Mouse (Mus musculus) megakaryocyte, adult 5-6 weeks (primary cell): ENCODE results near the gene Itpr1. TPM values are rescaled to one million over a fixed set of nuclear protein-coding genes. Genes with fewer than 3 reads are reported as not detected.

Source experiments
- ATAC-seq: 2 replicates; pipeline ENCODE4 v1.8.0; 2016; ENCODE audit warnings: mild to moderate bottlenecking, inconsistent platforms; ENCODE audit not compliant: poor library complexity, severe bottlenecking
- total RNA-seq, 2 experiments: library from RNA; stranded (forward) in 1 of 2; stranded (reverse) in 1 of 2; fragments of 153-499, 151-499 nt in 1 of 2; fragments of 221-1000, 200-1000 nt in 1 of 2; gene quantifications; 2 replicates each; pipeline versions ENCODE4 v1.2.3 to v1.2.4; 2015 to 2017

The Itpr1 gene
- total RNA-seq, 2 experiments from 2014 or later: 55.7 to 127 TPM

GRCm38 (mm10) chr6:108457063-108457405 lies 244.1 kb downstream of the Itpr1 start:
- 0 out of 2 replicates have a peak, but pooled peaks have one; percentile 14 for ATAC-seq

GRCm38 (mm10) chr6:108457516-108458181 lies 244.8 kb downstream of the Itpr1 start:
- peak; percentile 31; the same call in 1 of the 2 replicates for ATAC-seq

DNA sequence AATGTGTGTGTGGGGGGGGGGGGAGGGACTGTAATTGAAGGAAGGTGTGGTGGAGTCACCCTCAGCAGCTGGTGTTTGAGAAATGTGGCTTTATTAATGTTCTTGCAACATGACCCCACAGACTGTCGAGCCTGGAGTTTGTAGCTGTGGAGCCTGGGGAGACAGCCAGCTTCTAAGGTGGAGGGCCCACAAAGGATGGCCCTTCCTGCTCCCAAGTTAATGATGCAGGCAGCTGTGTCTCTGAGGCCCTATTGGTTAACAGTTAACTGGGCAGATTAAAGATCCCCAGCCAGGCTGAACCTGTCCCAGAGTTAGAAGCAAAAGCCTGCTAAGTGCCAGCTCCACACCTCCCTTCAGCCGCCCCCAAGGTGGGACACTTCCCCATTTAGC lies 245.3 kb downstream of the Itpr1 start:
- peak; percentile 39; the same call in 1 of the 2 replicates for ATAC-seq

GRCm38 (mm10) chr6:108458826-108459225 lies 245.9 kb downstream of the Itpr1 start:
- ATAC-seq: no peak

DNA sequence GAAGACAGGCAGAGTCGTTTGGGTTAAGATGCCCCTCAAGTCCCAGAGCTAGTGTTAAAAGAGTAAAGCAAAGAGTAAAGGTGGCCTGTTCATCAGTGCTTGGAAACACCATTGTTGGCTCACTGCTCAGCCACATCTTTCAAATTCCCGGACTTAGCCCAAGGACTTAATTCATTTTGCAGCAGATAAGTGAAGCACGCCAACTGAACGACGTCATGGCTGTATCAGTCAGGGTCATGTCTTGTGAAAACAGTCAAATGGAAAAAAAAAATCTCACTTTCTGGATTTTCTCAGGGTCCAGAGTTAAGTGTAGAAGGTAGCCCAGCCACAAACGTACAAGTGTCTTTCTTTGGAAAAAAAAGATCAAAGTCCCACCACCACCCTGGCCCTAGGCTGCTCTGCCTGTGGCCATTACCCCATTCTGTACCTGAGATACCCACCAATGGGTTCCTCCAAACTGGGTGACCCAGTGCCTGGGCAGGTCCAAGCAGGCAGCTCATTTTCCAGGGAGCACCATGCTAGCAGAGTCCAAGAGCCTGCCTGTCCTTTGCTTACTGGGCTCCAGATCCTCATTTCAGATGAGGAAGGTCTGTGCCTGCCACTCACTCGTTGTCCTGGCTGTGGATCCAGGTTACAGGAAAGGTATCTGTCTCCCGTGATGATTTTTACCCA lies 251.5 kb downstream of the Itpr1 start:
- ATAC-seq: no peak

DNA sequence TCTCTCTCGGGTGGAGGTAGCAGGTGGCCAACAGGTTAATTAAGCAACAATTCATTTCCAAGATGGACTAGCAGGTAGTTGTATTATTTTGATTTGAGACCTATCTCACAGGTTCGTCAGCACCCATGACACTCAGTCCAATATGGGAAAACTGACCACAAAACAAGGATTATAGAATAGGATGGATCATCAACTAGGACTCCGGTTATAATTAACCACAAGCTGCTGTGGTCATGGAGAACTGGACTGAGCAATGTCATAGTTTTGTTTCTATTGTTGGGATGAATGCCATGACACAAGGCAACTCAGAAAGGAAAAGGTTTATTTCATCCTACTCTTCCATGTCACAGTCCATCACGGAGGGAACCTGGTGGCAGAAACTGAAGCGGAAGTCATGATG lies 252.3 kb downstream of the Itpr1 start:
- no peak for ATAC-seq

GRCm38 (mm10) chr6:108466061-108466531 lies 253.2 kb downstream of the Itpr1 start:
- ATAC-seq: peak; percentile 94

DNA sequence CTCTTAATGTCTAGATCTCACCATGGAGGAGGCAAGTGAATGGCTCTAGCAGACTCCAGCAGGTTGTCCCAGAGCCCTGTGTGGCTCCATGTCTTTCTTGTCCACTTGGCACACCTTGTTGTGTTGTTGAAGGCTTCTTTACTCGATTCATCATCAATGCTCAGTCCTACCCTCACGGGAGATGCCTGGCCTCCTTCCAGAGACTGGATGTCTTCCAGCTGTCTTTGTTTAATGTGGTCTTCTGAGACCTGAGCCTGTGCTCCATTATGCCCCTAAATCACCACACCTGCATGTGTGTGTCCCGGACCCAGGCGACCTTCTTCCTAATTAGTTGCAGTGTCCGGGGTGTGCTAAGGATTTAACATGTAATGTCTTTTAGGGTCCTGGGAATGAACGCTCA lies 254.7 kb downstream of the Itpr1 start:
- no peak for ATAC-seq

- ATAC-seq: no peak
Measured at GRCm38 (mm10) chr6:108468226-108468825, 255.4 kb downstream of the Itpr1 start.

DNA sequence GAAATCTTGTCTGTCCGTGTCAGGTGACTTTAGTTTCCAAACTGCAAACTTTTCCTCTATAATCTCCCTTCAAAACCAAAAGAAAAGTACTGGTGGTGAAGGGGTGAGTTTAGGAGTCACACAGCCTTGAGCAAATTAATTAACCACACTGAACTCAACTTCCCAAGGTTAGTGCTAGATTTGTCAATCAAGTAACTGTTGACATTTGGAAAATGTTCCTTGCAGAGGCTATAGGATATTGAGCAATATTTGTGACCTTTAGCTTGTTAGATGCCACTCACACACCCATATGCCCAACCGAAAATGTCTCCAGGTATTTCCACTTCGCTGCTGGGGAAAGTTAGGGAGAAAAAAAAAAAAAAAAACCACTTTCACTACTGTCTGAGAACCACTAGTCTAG lies 259.0 kb downstream of the Itpr1 start:
- no peak for ATAC-seq

DNA sequence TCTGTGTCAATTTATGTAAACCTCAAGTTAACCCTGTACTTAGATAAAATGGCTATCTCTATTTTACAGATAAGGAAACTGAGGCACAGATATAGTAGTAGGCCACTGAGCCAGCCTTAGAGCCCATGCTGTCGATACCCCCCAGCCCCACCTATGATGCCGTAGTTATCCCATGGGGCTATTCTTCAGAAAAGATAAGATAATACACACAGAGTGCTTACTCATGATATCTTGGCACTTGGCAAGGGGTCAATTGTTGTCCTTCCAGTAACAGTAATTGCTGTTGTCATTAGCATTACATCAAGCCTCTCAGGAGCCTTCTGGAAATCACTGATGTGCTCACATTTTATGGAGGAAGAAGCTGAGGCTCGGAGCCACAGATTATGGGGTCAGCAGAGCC lies 259.9 kb downstream of the Itpr1 start:
- ATAC-seq: no peak

- ATAC-seq: peak; percentile 83
Measured at GRCm38 (mm10) chr6:108476797-108477235, 263.9 kb downstream of the Itpr1 start.

DNA sequence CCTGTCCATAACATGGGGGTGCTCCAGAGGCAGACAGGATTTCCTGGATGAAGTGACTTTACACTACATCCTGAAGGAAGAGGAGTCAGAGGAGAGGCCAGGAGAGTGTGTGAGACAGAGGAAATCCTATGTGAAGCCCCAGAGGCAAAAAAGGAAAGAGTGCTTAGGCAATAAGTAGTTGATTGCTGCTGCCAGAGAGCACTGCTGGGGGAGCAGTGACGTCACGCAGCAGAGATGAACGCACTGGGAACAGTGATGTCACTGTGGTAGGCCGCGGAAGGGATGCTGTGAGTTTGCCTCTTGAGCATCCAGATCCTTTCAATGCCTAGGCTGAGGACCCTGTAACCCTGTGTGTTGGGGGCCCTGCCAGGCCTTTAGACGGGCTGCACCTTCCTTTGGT lies 264.7 kb downstream of the Itpr1 start:
- ATAC-seq: peak; percentile 69

DNA sequence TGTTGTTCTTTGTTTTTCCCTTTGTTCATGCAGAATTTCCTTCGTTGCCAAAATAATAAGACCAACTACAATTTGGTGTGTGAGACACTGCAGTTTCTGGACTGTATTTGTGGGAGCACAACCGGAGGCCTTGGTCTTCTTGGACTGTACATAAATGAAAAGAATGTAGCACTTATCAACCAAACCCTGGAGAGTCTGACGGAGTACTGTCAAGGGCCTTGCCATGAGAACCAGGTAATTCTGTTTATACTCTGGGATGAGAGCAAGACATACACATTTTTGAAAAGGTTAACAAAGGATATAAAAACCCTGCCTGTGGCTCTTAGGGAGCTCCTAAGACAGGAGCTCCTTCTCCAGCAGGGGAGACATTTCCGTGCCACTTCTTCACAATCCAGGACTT lies 268.3 kb downstream of the Itpr1 start:
- ATAC-seq: no peak

GRCm38 (mm10) chr6:108482464-108482863 lies 269.6 kb downstream of the Itpr1 start:
- ATAC-seq: no peak

DNA sequence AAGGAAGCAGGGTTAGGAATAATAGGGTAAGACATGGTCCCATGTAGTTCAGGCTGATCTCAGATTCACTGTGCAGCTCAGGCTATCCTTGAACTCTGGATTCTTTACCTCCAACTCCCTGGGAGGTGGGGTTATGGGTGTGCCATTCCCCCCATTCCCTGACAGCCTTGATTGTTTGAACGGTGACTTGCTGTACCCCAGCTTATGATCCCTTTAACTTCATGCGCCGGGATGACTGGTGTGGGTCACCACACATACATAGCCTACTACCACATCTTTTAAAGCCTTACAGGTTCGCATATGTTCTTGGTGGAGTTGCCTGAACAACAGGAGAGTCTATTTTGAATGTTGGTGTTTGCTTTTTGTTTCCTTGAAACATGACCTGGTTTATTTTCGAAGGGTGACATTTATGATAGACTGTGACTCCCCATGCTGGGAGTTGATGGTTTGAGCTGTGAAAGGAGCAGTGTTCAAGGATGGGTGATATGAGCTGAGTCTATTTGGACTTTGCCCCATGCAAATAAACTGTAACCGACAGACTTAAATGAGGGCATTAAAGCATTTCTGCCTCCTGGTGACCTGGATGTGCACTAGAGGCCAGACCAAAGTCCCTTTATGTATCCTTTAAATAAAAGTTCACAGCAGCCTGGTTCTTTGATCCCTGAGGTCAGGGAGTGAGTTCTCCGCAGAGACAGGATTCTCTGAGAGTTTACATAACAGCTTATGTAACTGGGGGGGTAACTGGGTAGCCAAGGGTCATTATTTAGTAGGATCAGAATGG lies 273.5 kb downstream of the Itpr1 start:
- ATAC-seq: no peak

GRCm38 (mm10) chr6:108487300-108487835 lies 274.5 kb downstream of the Itpr1 start:
- no peak for ATAC-seq

- peak; percentile 74 for ATAC-seq
Measured at GRCm38 (mm10) chr6:108488250-108488649, 275.4 kb downstream of the Itpr1 start.

GRCm38 (mm10) chr6:108491969-108492368 lies 279.1 kb downstream of the Itpr1 start:
- no peak for ATAC-seq

- ATAC-seq: no peak
Measured at GRCm38 (mm10) chr6:108493753-108494152, 280.9 kb downstream of the Itpr1 start.
